Mouse (Mus musculus) C2C12 (cell line): ENCODE results near the gene Ccdc62.

Source experiments
- CEBPB ChIP-seq: IDR thresholded peaks from one replicate; pipeline ENCODE4 v1.6.1; 2011; ENCODE audit warnings: low read depth, mild to moderate bottlenecking, control low read depth, moderate library complexity
- CTCF ChIP-seq: IDR thresholded peaks from one replicate; pipeline ENCODE4 v1.5.1; 2011; ENCODE audit not compliant: control insufficient read depth, insufficient read depth, insufficient read length
- MAX ChIP-seq: IDR thresholded peaks from one replicate; pipeline ENCODE4 v1.6.1; 2011; ENCODE audit warnings: mild to moderate bottlenecking, control low read depth

DNA sequence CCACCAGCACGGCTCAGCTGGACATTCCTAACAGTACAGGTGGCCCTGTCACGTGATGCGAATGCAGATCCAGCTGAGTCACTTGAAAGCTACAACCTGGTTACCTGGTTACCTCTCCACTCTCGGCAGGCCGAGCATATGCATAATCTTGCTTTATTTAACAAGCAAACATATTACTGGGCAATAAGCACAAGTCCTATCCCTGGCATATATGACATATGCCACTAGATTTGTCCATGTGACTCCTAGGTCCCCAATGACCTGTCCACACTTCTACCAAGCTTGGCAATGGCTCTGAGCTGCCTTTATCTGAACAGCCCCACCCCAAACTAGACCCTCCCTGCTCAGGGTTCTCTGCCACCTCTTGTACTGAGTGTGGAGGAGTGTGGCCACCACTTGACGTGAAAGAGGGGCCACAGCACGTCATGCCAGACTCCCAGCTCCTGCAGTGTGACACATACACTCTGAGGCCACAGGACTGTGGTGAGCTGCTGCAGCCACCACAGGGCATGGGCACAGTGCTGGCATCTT, 85.9 kb downstream of the Ccdc62 start:
- TF ChIP-seq CTCF (no peak), MAX (no peak), CEBPB (no peak)
